12 mouse cellular contexts compared by ENCODE assay signal in the genomic region with DNA sequence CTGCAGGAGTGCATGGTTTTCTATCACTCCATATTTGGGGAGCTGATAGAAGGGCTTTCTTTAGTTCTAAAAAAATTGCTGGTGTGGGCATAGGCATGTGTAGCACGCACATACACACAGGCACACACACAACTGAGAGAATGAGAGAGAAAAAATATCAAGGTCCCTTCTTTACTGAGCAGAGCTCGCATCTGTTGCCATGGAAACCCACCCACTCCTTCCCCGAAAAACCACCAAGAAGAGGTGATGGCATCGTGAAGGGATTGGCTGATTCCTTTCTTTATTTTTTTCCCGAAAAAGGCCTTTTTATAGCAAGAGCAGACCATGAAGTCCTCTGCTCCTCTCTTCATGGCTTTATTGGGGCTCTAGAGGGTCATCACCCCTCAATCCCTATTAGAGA. TPM values are rescaled to one million over a fixed set of nuclear protein-coding genes. Genes with fewer than 3 reads are reported as not detected.
DNase-seq lines count a peak whose midpoint lies in the region.
"Had no signal": no experiment of that assay in that cellular context is flagged by ENCODE, and none has a peak within 500 bp of the region (broad histone marks: within the 10 kb centered on the region; RNA-seq: fewer than 3 reads in every experiment).

No protein-coding gene starts in this region.

- 61% methylated on average over 5 of the region's 5 CpGs for WGBS in heart, embryonic 10.5 days
- WGBS in embryonic facial prominence, embryonic 10.5 days = 68% methylated on average over 5 of the region's 5 CpGs

- H3K36me3 ChIP-seq in heart, embryonic 10.5 days = no peaks in the 10 kb centered on the region
- H3K36me3 ChIP-seq in embryonic facial prominence, embryonic 10.5 days (replicated peaks) = no peaks in the 10 kb centered on the region

- H3K4me1 ChIP-seq in heart, embryonic 10.5 days = peaks cover 57% of the 10 kb centered on the region
- peaks cover 11% of the 10 kb centered on the region for H3K4me1 ChIP-seq in embryonic facial prominence, embryonic 10.5 days

- intact Hi-C loops in left cerebral cortex, postnatal 10 days (cut with DNase I) = no loop called here

- DNase-seq in heart, embryonic 10.5 days (ENCODE audit: low spot score) = no peak
- no peak for DNase-seq in heart, adult 11 months
- peak; percentile 73 for DNase-seq in CD4-positive, CD25-positive, alpha-beta regulatory T cell, adult 2 months (ENCODE audit: low read depth, low spot score)
- peak; percentile 93 to 95 for DNase-seq in frontal cortex, adult 2 months (ENCODE audit: extremely low spot score in 1 of 2, low spot score in 1 of 2)
- peak; percentile 75 to 91 for DNase-seq in left cerebral cortex, postnatal 10 days (ENCODE audit: extremely low spot score in 1 of 2, low spot score in 2 of 2)
- DNase-seq in ovary, postnatal 36 days (ENCODE audit: low spot score) = no peak
- DNase-seq in embryonic facial prominence, embryonic 10.5 days (ENCODE audit: low spot score) = no peak
- DNase-seq in urinary bladder, postnatal 4 days (ENCODE audit: low spot score in 2 of 2) = no peak
- DNase-seq: kidney, postnatal 14 days had no signal

- 0 out of 2 replicates have a peak overlapping the region, but pooled peaks have one; percentile 77 for H3K27ac ChIP-seq in heart, embryonic 10.5 days
- H3K27ac ChIP-seq in embryonic facial prominence, embryonic 10.5 days (replicated peaks) = no peak overlapping the region

- H3K4me3 ChIP-seq in heart, embryonic 10.5 days = no peak overlapping the region
- H3K4me3 ChIP-seq in embryonic facial prominence, embryonic 10.5 days = no peak overlapping the region
- H3K4me3 ChIP-seq: erythroblast, embryonic 14.5 days had no signal

- peaks cover 41% of the 10 kb centered on the region for H3K27me3 ChIP-seq in heart, embryonic 10.5 days (ENCODE audit: insufficient read depth, poor library complexity, severe bottlenecking)
- peaks cover 73% of the 10 kb centered on the region for H3K27me3 ChIP-seq in embryonic facial prominence, embryonic 10.5 days (replicated peaks; ENCODE audit: low read depth, poor library complexity, severe bottlenecking)

- no peaks in the 10 kb centered on the region for H3K9me3 ChIP-seq in heart, embryonic 10.5 days
- H3K9me3 ChIP-seq in embryonic facial prominence, embryonic 10.5 days = no peaks in the 10 kb centered on the region

RNA-seq across cellular contexts. Expression of a gene that starts 3.9 kb away (rescaled TPM):
- polyA plus RNA-seq in heart, embryonic 10.5 days (2016; fragmentation: Nextera tagmentation; extraction: Ambion mirVana) = 0.24 and 0.34 TPM in 2 replicates
- 19.8 and 36.8 TPM in 2 replicates for polyA plus RNA-seq in frontal cortex, adult 2 months (2012; rRNA removed)
- 10 to 100 TPM in 1 of 2 experiments, 1 to 10 TPM in 1; 9.1 to 10.8 TPM for total RNA-seq in left cerebral cortex, postnatal 10 days (2021)
- not detected in 2 replicates for polyA plus RNA-seq in embryonic facial prominence, embryonic 10.5 days (2016; fragmentation: Nextera tagmentation; extraction: Ambion mirVana)
- total RNA-seq: monocyte, adult 5-6 weeks had no signal
- polyA plus RNA-seq: erythroblast, embryonic 14.5 days; liver, embryonic 16.5 days had no signal

RNA-seq across cellular contexts. Expression of a gene that starts 29.6 kb away (rescaled TPM):
- polyA plus RNA-seq in heart, embryonic 10.5 days (2016; fragmentation: Nextera tagmentation; extraction: Ambion mirVana) = 7.6 and 12.0 TPM in 2 replicates
- polyA plus RNA-seq in frontal cortex, adult 2 months (2012; rRNA removed) = 23.2 and 26.5 TPM in 2 replicates
- total RNA-seq in left cerebral cortex, postnatal 10 days (2021) = 10 to 100 TPM; 22.0 to 24.1 TPM
- 7.1 and 8.5 TPM in 2 replicates for polyA plus RNA-seq in embryonic facial prominence, embryonic 10.5 days (2016; fragmentation: Nextera tagmentation; extraction: Ambion mirVana)
- total RNA-seq: monocyte, adult 5-6 weeks had no signal

RNA-seq across cellular contexts. Expression of a gene that starts 32.1 kb away (rescaled TPM):
- polyA plus RNA-seq in heart, embryonic 10.5 days (2016; fragmentation: Nextera tagmentation; extraction: Ambion mirVana) = 128 and 142 TPM in 2 replicates
- polyA plus RNA-seq in frontal cortex, adult 2 months (2012; rRNA removed) = 52.3 and 64.9 TPM in 2 replicates
- 10 to 100 TPM; 60.8 to 61.0 TPM for total RNA-seq in left cerebral cortex, postnatal 10 days (2021)
- 164 and 165 TPM in 2 replicates for polyA plus RNA-seq in embryonic facial prominence, embryonic 10.5 days (2016; fragmentation: Nextera tagmentation; extraction: Ambion mirVana)

RNA-seq across cellular contexts. Expression of a gene that starts 44.6 kb away (rescaled TPM):
- polyA plus RNA-seq in heart, embryonic 10.5 days (2016; fragmentation: Nextera tagmentation; extraction: Ambion mirVana) = 42.8 and 47.8 TPM in 2 replicates
- polyA plus RNA-seq in frontal cortex, adult 2 months (2012; rRNA removed) = 96.1 and 97.4 TPM in 2 replicates
- 100 to 1,000 TPM; 133 to 136 TPM for total RNA-seq in left cerebral cortex, postnatal 10 days (2021)
- 34.7 and 36.1 TPM in 2 replicates for polyA plus RNA-seq in embryonic facial prominence, embryonic 10.5 days (2016; fragmentation: Nextera tagmentation; extraction: Ambion mirVana)

RNA-seq across cellular contexts. Expression of a gene that starts 44.6 kb away (rescaled TPM):
- 1.6 and 2.5 TPM in 2 replicates for polyA plus RNA-seq in heart, embryonic 10.5 days (2016; fragmentation: Nextera tagmentation; extraction: Ambion mirVana)
- polyA plus RNA-seq in frontal cortex, adult 2 months (2012; rRNA removed) = 4.4 and 5.4 TPM in 2 replicates
- 1 to 10 TPM; 6.3 to 7.0 TPM for total RNA-seq in left cerebral cortex, postnatal 10 days (2021)
- polyA plus RNA-seq in embryonic facial prominence, embryonic 10.5 days (2016; fragmentation: Nextera tagmentation; extraction: Ambion mirVana) = 3.1 and 4.2 TPM in 2 replicates
- total RNA-seq: monocyte, adult 5-6 weeks had no signal

Comparison
In these comparisons a context has a peak if more than half of its experiments do, and no peak if none do; other contexts are left out.
1. DNase-seq: peak in CD4-positive, CD25-positive, alpha-beta regulatory T cell, adult 2 months (single experiment), frontal cortex, adult 2 months (2 of 2) and left cerebral cortex, postnatal 10 days (2 of 2); none in heart, embryonic 10.5 days (single experiment), heart, adult 11 months (single experiment), ovary, postnatal 36 days (single experiment), embryonic facial prominence, embryonic 10.5 days (single experiment) and urinary bladder, postnatal 4 days (0 of 2).
2. RNA of a gene that starts 3.9 kb away (polyA plus RNA-seq): 19.8 to 36.8 TPM in frontal cortex, adult 2 months; 0.24 to 0.34 TPM in heart, embryonic 10.5 days and not detected in embryonic facial prominence, embryonic 10.5 days; every median in the first group is over 10 times any median in the second.